Mouse (Mus musculus) ES-Bruce4 (cell line): ENCODE measurements around the gene Tbck. TPM values are rescaled to one million over a fixed set of nuclear protein-coding genes. Genes with fewer than 3 reads are reported as not detected.
A peak's percentile ranks its signal among the peaks of the same experiment; 100 is the strongest.

Experiments used
- H3K27ac ChIP-seq: 2 replicates; pipeline ENCODE4 v1.5.1; 2012; ENCODE audit warnings: low read length, inconsistent platforms; ENCODE audit not compliant: insufficient read depth
- H3K27me3 ChIP-seq: 2 replicates; pipeline ENCODE4 v1.6.1; 2012; ENCODE audit warnings: mild to moderate bottlenecking, low read length, inconsistent platforms; ENCODE audit not compliant: control insufficient read depth, poor library complexity, insufficient read depth, severe bottlenecking
- H3K36me3 ChIP-seq: 2 replicates; pipeline ENCODE4 v1.6.1; 2012; ENCODE audit warnings: inconsistent platforms, mild to moderate bottlenecking, low read length, moderate library complexity; ENCODE audit not compliant: control insufficient read depth, poor library complexity, insufficient read depth, severe bottlenecking
- H3K4me1 ChIP-seq: one replicate; pipeline ENCODE4 v1.8.1; 2011; ENCODE audit warnings: low read length; ENCODE audit not compliant: control insufficient read depth, insufficient read depth
- H3K4me3 ChIP-seq: 2 replicates; pipeline ENCODE4 v1.5.1; 2011; ENCODE audit warnings: low read depth, mild to moderate bottlenecking, low read length
- H3K9ac ChIP-seq: 2 replicates; pipeline ENCODE4 v1.6.1; 2012; ENCODE audit warnings: low read depth, mild to moderate bottlenecking, inconsistent platforms; ENCODE audit not compliant: poor library complexity, severe bottlenecking
- H3K9me3 ChIP-seq: replicated peaks from 2 replicates; pipeline ENCODE4 v1.6.1; 2012; ENCODE audit warnings: mild to moderate bottlenecking, low read length, inconsistent platforms; ENCODE audit not compliant: control insufficient read depth, poor library complexity, insufficient read depth, severe bottlenecking
- CTCF ChIP-seq: IDR thresholded peaks from one replicate; pipeline ENCODE4 v1.8.1; 2011; ENCODE audit warnings: low read depth, low read length
- EP300 ChIP-seq: IDR thresholded peaks from 2 replicates; pipeline ENCODE4 v1.6.1; 2011; ENCODE audit warnings: low read depth, low read length; ENCODE audit not compliant: insufficient read depth
- POLR2A ChIP-seq: IDR thresholded peaks from one replicate; pipeline ENCODE4 v1.8.1; 2011; ENCODE audit warnings: low read length; ENCODE audit not compliant: insufficient read depth
- polyA plus RNA-seq: library from polyadenylated mRNA; stranded (reverse); fragments of >200 nt; gene quantifications from 2 replicates; pipeline ENCODE4 v1.2.4, GENCODE M21; 2011; ENCODE audit warnings: low read depth; ENCODE audit not compliant: missing spikeins, insufficient read depth, insufficient read length

Tbck gene
- polyA plus RNA-seq, 1 experiment: 11.5 TPM

DNA sequence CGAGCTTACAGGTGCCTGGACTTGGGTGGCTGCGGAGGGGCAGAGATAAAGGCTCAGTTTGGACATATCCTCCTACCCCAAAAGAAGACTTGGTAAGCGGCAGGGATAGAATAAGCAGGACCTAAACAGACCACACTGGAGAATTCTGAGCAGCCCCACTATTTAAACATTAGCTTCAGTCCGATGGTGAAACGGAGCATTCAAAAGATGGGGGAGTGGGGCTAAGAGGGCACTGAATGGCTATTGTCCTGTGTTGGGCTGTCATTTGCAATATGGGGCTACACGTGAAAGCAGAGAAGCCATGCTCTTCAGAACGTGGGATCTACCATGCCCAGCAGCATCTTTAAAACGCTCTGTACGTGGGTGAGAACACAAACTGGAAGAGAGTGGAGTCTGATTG lies 170.3 kb downstream of the Tbck start:
- H3K9me3 ChIP-seq: no peaks in the 10 kb centered on the region
- H3K27me3 ChIP-seq: no peaks in the 10 kb centered on the region
- H3K27ac ChIP-seq: no peak overlapping the region
- H3K9ac ChIP-seq: no peak overlapping the region
- TF ChIP-seq EP300 (no peak), CTCF (no peak), POLR2A (no peak)
- H3K4me3 ChIP-seq: no peak overlapping the region
- no peaks in the 10 kb centered on the region for H3K4me1 ChIP-seq
- H3K36me3 ChIP-seq: no peaks in the 10 kb centered on the region

DNA sequence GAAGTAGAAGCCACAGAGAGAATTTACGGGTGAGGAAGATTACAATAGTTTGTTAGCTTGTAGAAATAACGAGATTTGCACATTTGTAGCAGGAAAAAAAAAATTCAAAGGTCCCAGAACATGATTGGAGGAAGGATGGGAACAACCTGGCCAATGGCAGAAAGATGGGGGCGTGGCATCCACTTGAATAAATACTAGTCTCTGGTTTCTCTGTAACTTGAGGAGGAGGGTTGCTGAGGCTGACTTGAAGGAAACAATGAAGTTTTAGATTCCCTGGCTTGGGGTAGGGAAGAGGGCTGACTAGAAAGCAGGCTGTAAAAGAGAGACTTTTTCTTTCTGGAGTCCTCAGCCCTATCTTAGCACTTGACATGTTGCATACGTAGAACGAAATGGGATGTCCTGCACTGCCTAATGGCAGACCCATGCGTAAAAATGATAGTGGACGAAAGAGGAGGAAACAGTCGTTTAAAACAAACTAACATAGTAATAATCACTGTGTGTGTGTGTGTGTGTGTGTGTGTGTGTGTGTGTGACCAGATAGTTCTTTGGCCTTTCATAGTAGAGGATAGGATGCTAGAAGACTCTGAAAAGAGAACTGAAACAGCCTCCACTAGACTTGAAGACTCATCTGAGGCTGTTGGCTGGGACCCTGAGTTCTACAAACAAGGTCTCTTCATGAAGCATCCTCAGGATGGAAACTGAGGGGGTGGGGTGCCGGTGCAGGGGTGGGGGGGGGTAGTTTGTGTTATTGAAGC lies 171.7 kb downstream of the Tbck start:
- Histone ChIP-seq H3K4me3 (no peak overlapping the region), H3K36me3 (no peaks in the 10 kb centered on the region), H3K4me1 (no peaks in the 10 kb centered on the region), H3K27me3 (no peaks in the 10 kb centered on the region), H3K9me3 (no peaks in the 10 kb centered on the region), H3K27ac (peak overlapping the region; percentile 60; the same call in 1 of the 2 replicates), H3K9ac (no peak overlapping the region)
- no peak for TF ChIP-seq CTCF
- TF ChIP-seq EP300: no peak
- TF ChIP-seq POLR2A: no peak

- H3K4me3 ChIP-seq: no peak overlapping the region
- no peak overlapping the region for H3K27ac ChIP-seq
- no peaks in the 10 kb centered on the region for H3K9me3 ChIP-seq
- no peaks in the 10 kb centered on the region for H3K27me3 ChIP-seq
- no peak for TF ChIP-seq EP300
- H3K4me1 ChIP-seq: peaks cover 2% of the 10 kb centered on the region
- H3K9ac ChIP-seq: no peak overlapping the region
- H3K36me3 ChIP-seq: no peaks in the 10 kb centered on the region
These were observed 172.7 kb downstream of the Tbck start for GRCm38 (mm10) chr3:132856651-132857050.

GRCm38 (mm10) chr3:132858849-132859248 lies 174.9 kb downstream of the Tbck start:
- Histone ChIP-seq H3K4me1 (peaks cover 2% of the 10 kb centered on the region), H3K4me3 (no peak overlapping the region)

GRCm38 (mm10) chr3:132859573-132859972 lies 175.6 kb downstream of the Tbck start:
- H3K27ac ChIP-seq: no peak overlapping the region
- H3K9me3 ChIP-seq: no peaks in the 10 kb centered on the region
- TF ChIP-seq CTCF: no peak
- no peak for TF ChIP-seq POLR2A
- no peak for TF ChIP-seq EP300
- no peaks in the 10 kb centered on the region for H3K36me3 ChIP-seq
- H3K4me3 ChIP-seq: no peak overlapping the region
- peaks cover 2% of the 10 kb centered on the region for H3K4me1 ChIP-seq
- no peaks in the 10 kb centered on the region for H3K27me3 ChIP-seq
- H3K9ac ChIP-seq: no peak overlapping the region

More at GRCm38 (mm10) chr3:132858849-132859248, 174.9 kb downstream of the Tbck start:
- H3K9ac ChIP-seq: no peak overlapping the region
- no peaks in the 10 kb centered on the region for H3K27me3 ChIP-seq
- TF ChIP-seq EP300 (no peak), POLR2A (no peak), CTCF (no peak)
- H3K36me3 ChIP-seq: no peaks in the 10 kb centered on the region
- H3K9me3 ChIP-seq: no peaks in the 10 kb centered on the region
- H3K27ac ChIP-seq: no peak overlapping the region

- Histone ChIP-seq H3K9me3 (no peaks in the 10 kb centered on the region), H3K4me1 (peaks cover 2% of the 10 kb centered on the region), H3K27ac (no peak overlapping the region), H3K4me3 (no peak overlapping the region), H3K27me3 (no peaks in the 10 kb centered on the region), H3K36me3 (no peaks in the 10 kb centered on the region), H3K9ac (no peak overlapping the region)
- TF ChIP-seq POLR2A (no peak), EP300 (no peak), CTCF (no peak)
These were observed 176.9 kb downstream of the Tbck start for GRCm38 (mm10) chr3:132860796-132861195.
